Mouse (Mus musculus) stomach, postnatal 0 days (tissue): Measurements from ENCODE around the gene Rplp2.

ENCODE experiments used
- CTCF ChIP-seq: IDR thresholded peaks from 2 replicates; pipeline ENCODE4 v1.5.1; 2016; ENCODE audit warnings: antibody characterized with exemption, low read depth, mild to moderate bottlenecking, moderate library complexity
- EP300 ChIP-seq: optimal IDR thresholded peaks from 2 replicates; pipeline ENCODE3; 2016; ENCODE audit warnings: antibody characterized with exemption

GRCm38 (mm10) chr7:141420030-141420702 is 27.0 kb upstream of the Rplp2 start:
- TF ChIP-seq CTCF: no peak
- no peak for TF ChIP-seq EP300
